ENCODE assay signal across 7 mouse cellular contexts in the genomic region with DNA sequence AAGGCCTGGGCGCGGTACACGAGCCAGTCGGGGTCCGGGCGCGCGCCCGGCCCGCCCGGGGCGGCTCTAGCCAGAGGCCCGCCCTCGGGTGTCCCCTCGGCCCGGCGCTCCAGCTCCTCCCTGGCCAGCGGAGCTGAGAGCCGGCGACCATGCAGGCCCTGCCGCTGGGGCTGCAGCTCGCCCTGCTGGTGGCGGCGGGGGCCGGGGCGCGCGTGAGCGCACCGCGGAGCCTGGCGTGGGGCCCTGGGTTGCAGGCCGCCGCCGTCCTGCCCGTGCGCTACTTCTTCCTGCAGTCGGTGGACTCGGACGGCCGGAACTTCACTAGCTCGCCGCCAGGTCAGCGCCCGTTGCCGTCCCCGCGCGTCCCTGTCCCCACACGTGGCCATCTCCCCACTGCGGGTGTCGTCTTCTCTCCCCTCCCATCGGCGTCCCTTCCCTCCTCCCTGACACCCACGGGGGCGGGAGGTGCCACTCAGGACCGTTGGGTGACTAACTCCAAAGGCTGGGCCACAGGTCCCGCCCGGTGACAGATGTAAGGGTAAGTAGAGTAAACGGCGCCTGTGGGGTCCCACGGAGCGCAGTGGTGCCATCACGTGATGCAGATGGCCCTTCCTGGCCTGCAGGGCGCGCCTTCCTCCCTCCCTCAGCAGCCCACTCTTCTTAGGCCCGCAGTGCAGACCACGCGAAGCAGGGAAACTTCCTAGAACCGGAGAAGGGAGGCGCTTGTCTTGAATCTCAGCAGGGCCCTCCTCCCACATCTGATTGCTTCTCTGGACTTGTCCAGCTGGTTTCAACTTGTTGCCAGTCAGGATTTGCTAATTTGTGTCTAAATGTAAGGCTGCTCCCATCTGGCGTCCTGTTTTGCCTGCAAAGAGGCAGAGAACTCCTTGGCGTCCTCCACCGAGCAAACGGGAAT. TPM values are rescaled to one million over a fixed set of nuclear protein-coding genes. Genes with fewer than 3 reads are reported as not detected.
DNase-seq lines count a peak whose midpoint lies in the region; ATAC-seq lines count a peak whose summit lies in the region.

TSS of gene Kdelc2 (plus strand) at position 75 of the 916 bp plus-strand sequence.

- no peaks in the 10 kb centered on the region for H3K36me3 ChIP-seq in intestine, embryonic 15.5 days

- DNase-seq in adrenal gland, adult 8-10 months, result peak; percentile 76
- peak; percentile 90 for DNase-seq in embryo, embryonic 11 days
- peak; percentile 57 to 77 for DNase-seq in gastrocnemius, postnatal 4 days (ENCODE audit: low spot score in 2 of 2)
- peak; percentile 81 to 96 for DNase-seq in left cerebral cortex, postnatal 25 days (ENCODE audit: low spot score in 2 of 2)
- peak; percentile 88 for DNase-seq in mesoderm, embryonic 11.5 days (ENCODE audit: low read depth, low spot score)
- DNase-seq in right cerebral cortex, postnatal 25 days, result peak; percentile 75

- intact Hi-C loops in left cerebral cortex, postnatal 25 days (cut with DNase I), result loop anchor here (2.0 to 5.0 kb wide), 3 partner anchors 42 to 127 kb away; no protein-coding TSS in a partner anchor

- H3K27me3 ChIP-seq in intestine, embryonic 15.5 days (replicated peaks), result no peaks in the 10 kb centered on the region

- peak within 1 kb of the TSS; percentile 99 for H3K27ac ChIP-seq in intestine, embryonic 15.5 days

- H3K9me3 ChIP-seq in intestine, embryonic 15.5 days, result no peaks in the 10 kb centered on the region

- H3K9ac ChIP-seq in intestine, embryonic 15.5 days, result peak within 1 kb of the TSS; percentile 88

- peak; percentile 96 for ATAC-seq in intestine, embryonic 15.5 days

- H3K4me2 ChIP-seq in intestine, embryonic 15.5 days (replicated peaks), result peak within 1 kb of the TSS; percentile 75

- peak within 1 kb of the TSS; percentile 65 for H3K4me3 ChIP-seq in intestine, embryonic 15.5 days (replicated peaks)

- peaks cover 4% of the 10 kb centered on the region; the same call in 1 of the 2 replicates for H3K4me1 ChIP-seq in intestine, embryonic 15.5 days (replicated peaks)

- under 1% methylated on average over 75 of the region's 75 CpGs for WGBS in intestine, embryonic 15.5 days

RNA-seq across cellular contexts. Expression of gene Kdelc2, which starts in this region (rescaled TPM):
- 10 to 100 TPM in 3 of 4 experiments, 1 to 10 TPM in 1; 9.7 to 13.6 (median 10.5) TPM for total RNA-seq in adrenal gland, adult 8-10 months (2022)
- 10 to 100 TPM; 25.3 to 25.5 TPM for total RNA-seq in gastrocnemius, postnatal 4 days (2021)
- polyA plus RNA-seq in intestine, embryonic 15.5 days (2015; fragmentation: Nextera tagmentation; extraction: Ambion mirVana), result 28.2 and 33.1 TPM in 2 replicates
- total RNA-seq in left cerebral cortex, postnatal 25 days (2021), result 1 to 10 TPM; 6.8 to 7.2 TPM

Comparison
In these comparisons a context has a peak if more than half of its experiments do, and no peak if none do; other contexts are left out.
1. Peak in every context shown above with its lines: DNase-seq, ATAC-seq, H3K4me3 ChIP-seq and H3K27ac ChIP-seq.